Mouse (Mus musculus): ENCODE results near the gene Olfr960. TPM values are rescaled to one million over a fixed set of nuclear protein-coding genes. Genes with fewer than 3 reads are reported as not detected.

Gene Olfr960
- polyA plus RNA-seq (2016; fragmentation: Nextera tagmentation; extraction: Ambion mirVana) = not detected in 2 replicates

DNA sequence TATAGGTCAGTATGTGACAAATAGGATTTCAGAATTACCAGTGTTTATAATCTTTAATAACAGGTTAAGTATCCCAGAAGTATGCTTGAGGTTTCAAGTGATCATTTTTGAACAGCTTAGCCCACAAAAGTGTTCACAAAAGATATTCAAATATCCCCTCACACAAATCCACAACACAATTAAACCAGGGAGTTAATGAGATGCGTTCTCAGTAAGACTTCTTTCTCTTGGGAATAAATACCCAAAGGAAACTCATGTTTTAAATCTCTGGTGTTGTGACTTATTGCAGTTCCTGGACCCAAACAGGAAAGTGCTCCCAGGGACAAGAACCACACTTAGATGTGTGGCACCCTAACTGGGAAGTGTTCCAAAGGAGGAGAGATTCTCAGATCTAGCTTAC, at the start of gene Olfr960:
Gene Olfr960 (plus strand): TSS at position 301 of the 400 bp plus-strand sequence.
- DNase-seq (ENCODE audit: low spot score) = no peak
- Histone ChIP-seq H3K9me3 (replicated peaks) (no peaks in the 10 kb centered on the region), H3K4me3 (no peak within 1 kb of the TSS), H3K36me3 (no peaks in the 10 kb centered on the region), H3K4me1 (no peaks in the 10 kb centered on the region), H3K27me3 (ENCODE audit: low read depth, poor library complexity, severe bottlenecking) (no peaks in the 10 kb centered on the region), H3K27ac (replicated peaks) (no peak within 1 kb of the TSS)
- WGBS = 67% methylated on average over 1 of the region's 1 CpGs

DNA sequence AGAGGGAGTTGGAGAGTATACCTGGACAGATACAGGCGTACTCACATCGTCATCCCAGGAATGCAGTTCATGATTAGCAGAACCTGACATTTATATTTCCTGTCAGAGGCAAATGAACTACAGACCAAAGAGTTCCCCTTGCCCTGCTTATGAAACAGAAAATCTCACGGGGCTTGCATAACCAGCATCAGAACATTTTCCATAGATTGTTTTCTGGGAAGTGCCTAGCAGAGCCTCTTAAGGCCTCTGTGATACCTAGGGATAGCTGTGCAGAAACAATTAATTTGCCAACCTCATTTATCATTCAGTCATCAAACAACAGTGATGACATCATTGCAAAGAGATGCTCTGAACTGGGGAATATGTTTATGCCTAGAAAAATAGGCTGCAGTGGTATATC, 45.7 kb upstream of the Olfr960 start, which contains the start of gene Olfr959:
Gene Olfr959 (minus strand): TSS at position 101 of the 400 bp plus-strand sequence.
- no peaks in the 10 kb centered on the region for H3K4me1 ChIP-seq
- no peak for DNase-seq (ENCODE audit: low spot score)
- no peaks in the 10 kb centered on the region for H3K36me3 ChIP-seq
- WGBS = 90% methylated on average over 3 of the region's 3 CpGs
- H3K9me3 ChIP-seq (replicated peaks) = no peaks in the 10 kb centered on the region
- no peak within 1 kb of the TSS for H3K4me3 ChIP-seq
- no peak within 1 kb of the TSS for H3K27ac ChIP-seq (replicated peaks)
- no peaks in the 10 kb centered on the region for H3K27me3 ChIP-seq (ENCODE audit: low read depth, poor library complexity, severe bottlenecking)

DNA sequence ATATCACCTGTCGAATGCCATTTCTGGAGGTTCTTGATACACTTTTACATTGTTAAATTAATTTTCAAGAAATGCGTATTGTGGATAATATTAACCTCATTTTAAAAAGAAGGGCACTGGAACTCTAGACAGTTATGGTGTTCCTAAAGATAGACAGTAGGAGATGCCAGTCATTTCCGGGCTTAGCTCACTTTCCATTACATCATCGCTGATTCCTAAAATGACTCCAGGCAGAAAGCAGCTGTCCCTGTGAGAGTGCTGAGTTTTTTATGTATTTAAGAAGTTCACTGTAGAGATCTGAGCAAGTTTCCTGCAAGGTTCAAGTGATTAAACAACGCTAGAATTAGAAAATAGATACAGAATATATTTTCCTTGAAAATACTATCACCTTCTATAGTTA, 44.1 kb upstream of the Olfr960 start:
- no peaks in the 10 kb centered on the region for H3K36me3 ChIP-seq
- H3K27ac ChIP-seq (replicated peaks) = no peak overlapping the region
- H3K9me3 ChIP-seq (replicated peaks) = no peaks in the 10 kb centered on the region
- no peak for DNase-seq (ENCODE audit: low spot score)
- no peaks in the 10 kb centered on the region for H3K27me3 ChIP-seq (ENCODE audit: low read depth, poor library complexity, severe bottlenecking)
- no peaks in the 10 kb centered on the region for H3K4me1 ChIP-seq
- no peak overlapping the region for H3K4me3 ChIP-seq
- 83% methylated on average over 5 of the region's 5 CpGs for whole genome bisulfite sequencing

DNA sequence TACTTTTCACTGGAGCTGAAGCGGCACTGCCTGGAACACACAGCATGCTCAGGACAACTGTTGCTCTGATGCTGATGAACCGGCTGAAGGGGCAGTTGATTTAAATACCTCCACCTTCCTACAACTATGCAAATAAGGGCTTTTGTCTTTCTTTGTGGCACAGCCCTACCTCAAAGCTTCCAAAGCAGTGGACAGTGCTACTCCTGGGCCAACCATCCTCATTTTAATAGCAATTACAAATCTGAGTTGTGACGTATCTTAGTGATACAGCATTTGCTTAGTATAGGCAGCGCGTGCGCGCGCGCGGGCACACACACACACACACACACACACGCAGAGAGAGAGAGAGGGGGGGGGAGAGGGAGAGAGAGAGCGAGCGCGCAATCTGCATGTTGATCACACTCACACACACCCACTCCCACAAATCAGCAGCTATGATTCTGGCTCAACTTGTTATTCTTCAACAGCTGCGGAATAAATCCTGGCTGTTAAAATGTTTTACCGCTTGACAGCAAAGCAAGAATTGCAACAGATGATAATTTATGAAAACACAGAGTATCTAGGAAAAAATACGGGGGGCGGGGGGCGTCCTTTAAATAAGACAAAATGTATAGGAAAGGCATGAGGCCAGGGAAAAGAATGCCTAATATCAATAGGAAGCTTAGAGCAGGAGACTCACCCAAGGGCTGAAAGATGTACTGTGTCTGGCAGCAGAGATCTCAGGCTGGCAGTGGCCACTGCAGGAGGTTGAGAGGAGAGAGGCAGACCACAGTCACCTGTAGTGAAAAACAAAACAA, 18.4 kb upstream of the Olfr960 start:
- H3K9me3 ChIP-seq (replicated peaks) = no peaks in the 10 kb centered on the region
- H3K4me3 ChIP-seq = peak overlapping the region; percentile 57
- H3K4me1 ChIP-seq = peaks cover 21% of the 10 kb centered on the region
- WGBS = under 1% methylated on average over 19 of the region's 19 CpGs
- DNase-seq (ENCODE audit: low spot score) = peak; percentile 48
- H3K36me3 ChIP-seq = no peaks in the 10 kb centered on the region
- no peaks in the 10 kb centered on the region for H3K27me3 ChIP-seq (ENCODE audit: low read depth, poor library complexity, severe bottlenecking)
- H3K27ac ChIP-seq (replicated peaks) = no peak overlapping the region

DNA sequence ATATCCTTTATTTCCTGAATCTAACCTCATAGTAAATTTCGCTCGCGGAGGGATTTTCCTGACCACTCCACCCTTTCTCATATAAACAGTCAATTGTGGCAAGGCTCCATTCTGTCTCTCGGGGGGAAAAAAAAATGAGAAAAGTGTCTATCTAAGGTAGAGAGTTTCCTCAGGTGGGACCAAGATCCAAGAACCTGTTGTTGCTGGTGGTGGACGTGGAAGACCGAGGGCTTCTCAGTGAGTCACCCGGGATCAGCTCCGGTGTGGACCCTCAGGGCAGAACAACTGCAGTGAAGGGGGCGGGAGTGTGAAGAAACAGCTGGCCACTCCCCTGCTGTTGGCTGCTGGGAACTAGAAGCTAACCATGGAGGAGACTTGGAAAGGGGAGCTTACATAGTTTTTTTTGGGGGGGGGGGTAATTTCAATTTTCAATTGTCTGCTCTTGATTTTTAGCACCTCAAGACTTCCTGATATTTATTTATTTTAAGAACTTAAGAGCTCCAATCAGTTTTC, 17.8 kb upstream of the Olfr960 start:
- DNase-seq (ENCODE audit: low spot score) = peak; percentile 46
- Histone ChIP-seq H3K9me3 (replicated peaks) (no peaks in the 10 kb centered on the region), H3K4me1 (peaks cover 21% of the 10 kb centered on the region), H3K36me3 (no peaks in the 10 kb centered on the region), H3K4me3 (peak overlapping the region; percentile 57), H3K27me3 (ENCODE audit: low read depth, poor library complexity, severe bottlenecking) (no peaks in the 10 kb centered on the region), H3K27ac (replicated peaks) (no peak overlapping the region)
- WGBS = 0% methylated on average over 9 of the region's 9 CpGs

DNA sequence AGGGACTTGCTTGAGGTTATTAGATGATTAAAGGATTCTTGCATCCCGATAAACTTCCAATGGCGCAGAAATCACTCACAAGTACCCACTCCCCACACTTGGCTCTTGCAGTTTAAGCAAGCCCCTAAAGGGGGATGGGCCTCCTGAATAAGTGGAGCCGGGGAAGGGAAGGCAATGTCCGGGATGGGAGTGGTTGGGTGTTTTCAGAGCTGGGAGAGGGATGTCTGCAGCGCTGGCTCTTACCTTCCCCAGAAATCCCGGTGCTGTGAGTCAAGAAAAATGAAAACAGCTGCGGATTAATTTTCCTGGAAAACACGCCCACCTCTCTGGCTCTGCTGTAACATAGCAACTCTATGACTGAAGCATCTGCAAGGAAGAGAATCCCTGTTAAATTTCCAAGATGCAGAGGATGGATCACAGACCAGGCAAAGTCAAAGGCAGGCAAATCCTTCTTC, 17.1 kb upstream of the Olfr960 start, which contains the start of gene AW551984:
Gene AW551984 (minus strand): TSS at position 405 of the 455 bp plus-strand sequence.
- Histone ChIP-seq H3K27me3 (ENCODE audit: low read depth, poor library complexity, severe bottlenecking) (no peaks in the 10 kb centered on the region), H3K4me1 (peaks cover 21% of the 10 kb centered on the region), H3K27ac (replicated peaks) (no peak within 1 kb of the TSS), H3K9me3 (replicated peaks) (no peaks in the 10 kb centered on the region), H3K36me3 (no peaks in the 10 kb centered on the region), H3K4me3 (peak within 1 kb of the TSS; percentile 57)
- peak; percentile 50 for DNase-seq (ENCODE audit: low spot score)
- WGBS = 0% methylated on average over 8 of the region's 8 CpGs

DNA sequence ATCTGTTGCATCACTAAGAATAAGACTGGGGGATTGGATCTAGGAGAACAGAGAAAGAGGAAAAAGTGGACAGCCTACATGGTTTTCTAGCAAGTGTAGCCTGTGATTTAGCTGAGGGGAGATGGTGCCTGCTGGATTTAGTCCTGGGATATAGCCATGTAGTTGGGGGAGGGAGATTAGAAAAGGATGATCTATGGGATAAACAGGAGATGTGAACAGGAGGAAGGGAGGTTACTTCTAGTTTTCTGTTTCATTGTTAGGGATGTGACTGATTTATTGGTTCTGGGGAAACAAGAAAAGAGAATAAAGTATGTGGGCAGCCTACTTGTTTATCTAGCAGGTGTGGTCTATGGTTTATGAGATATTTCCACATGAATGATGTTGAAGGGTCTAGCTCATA, 12.7 kb upstream of the Olfr960 start:
- H3K4me3 ChIP-seq = no peak overlapping the region
- no peaks in the 10 kb centered on the region for H3K27me3 ChIP-seq (ENCODE audit: low read depth, poor library complexity, severe bottlenecking)
- H3K4me1 ChIP-seq = peaks cover 10% of the 10 kb centered on the region
- no peak overlapping the region for H3K27ac ChIP-seq (replicated peaks)
- no peaks in the 10 kb centered on the region for H3K36me3 ChIP-seq
- DNase-seq (ENCODE audit: low spot score) = no peak
- no peaks in the 10 kb centered on the region for H3K9me3 ChIP-seq (replicated peaks)

DNA sequence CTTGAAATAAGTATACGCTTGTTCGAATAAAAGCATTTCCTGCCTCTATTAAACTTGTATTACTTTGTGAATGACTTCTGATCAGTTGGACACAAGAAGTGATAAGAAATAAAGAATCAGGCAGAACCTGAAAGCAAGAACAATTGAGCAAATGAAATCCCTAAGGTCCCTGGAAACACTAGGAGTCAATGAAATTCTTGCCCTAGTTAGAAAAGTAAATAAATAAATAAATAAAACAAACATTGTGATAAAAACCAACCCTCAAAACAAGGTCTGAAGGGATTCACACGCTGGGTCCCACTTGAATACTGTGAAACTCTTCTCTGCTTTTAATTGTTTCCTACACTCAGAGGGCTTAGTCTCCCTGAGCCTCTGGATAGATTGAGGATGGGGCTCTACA, 10.8 kb upstream of the Olfr960 start, which contains the start of gene Olfr148:
Gene Olfr148 (plus strand): TSS at position 301 of the 400 bp plus-strand sequence.
- no peak for DNase-seq (ENCODE audit: low spot score)
- WGBS = 70% methylated on average over 3 of the region's 3 CpGs
- Histone ChIP-seq H3K4me3 (no peak within 1 kb of the TSS), H3K36me3 (no peaks in the 10 kb centered on the region), H3K4me1 (no peaks in the 10 kb centered on the region), H3K9me3 (replicated peaks) (no peaks in the 10 kb centered on the region), H3K27me3 (ENCODE audit: low read depth, poor library complexity, severe bottlenecking) (no peaks in the 10 kb centered on the region), H3K27ac (replicated peaks) (no peak within 1 kb of the TSS)

DNA sequence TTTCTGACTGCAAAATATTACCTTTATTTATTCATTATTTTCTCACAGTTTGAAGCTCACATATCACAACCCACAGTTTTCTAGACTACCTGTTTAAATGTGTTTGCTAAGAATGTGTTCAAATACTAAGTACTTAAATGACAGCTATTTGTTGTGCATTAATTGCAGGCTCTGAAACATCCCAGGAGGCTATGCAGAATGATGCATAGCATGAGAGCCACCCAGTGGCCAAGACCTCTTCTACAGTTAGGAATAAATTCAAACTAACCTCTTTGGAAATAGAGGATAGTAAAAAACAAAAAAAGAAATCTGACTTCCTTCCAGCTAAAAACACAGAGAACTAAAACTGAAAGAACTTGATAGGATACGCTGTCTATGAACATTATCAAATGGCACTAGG, 9.2 kb upstream of the Olfr960 start:
- Histone ChIP-seq H3K9me3 (replicated peaks) (no peaks in the 10 kb centered on the region), H3K27ac (replicated peaks) (no peak overlapping the region), H3K4me3 (no peak overlapping the region), H3K36me3 (no peaks in the 10 kb centered on the region), H3K4me1 (no peaks in the 10 kb centered on the region), H3K27me3 (ENCODE audit: low read depth, poor library complexity, severe bottlenecking) (no peaks in the 10 kb centered on the region)
- no peak for DNase-seq (ENCODE audit: low spot score)
- 68% methylated on average over 1 of the region's 1 CpGs for WGBS

DNA sequence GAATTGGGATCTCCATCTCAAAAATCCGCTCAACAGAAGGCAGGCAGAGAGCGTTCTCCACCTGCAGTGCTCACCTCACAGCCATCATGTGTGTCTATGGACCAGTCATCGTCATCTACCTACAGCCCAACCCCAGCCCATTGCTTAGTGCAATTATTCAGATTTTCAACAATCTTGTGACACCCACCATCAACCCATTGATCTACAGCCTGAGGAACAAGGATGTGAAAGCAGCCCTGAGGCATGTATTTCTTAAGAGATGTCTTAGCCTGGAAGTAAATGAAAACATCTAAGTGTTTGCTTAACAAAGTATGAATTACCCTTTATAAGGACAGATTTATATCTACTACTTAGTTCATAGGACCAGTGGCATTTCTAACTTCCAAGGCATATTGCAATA, 2.6 kb downstream of the Olfr960 start:
- H3K4me3 ChIP-seq = no peak overlapping the region
- H3K27ac ChIP-seq (replicated peaks) = no peak overlapping the region
- WGBS = 89% methylated on average over 3 of the region's 3 CpGs
- H3K4me1 ChIP-seq = no peaks in the 10 kb centered on the region
- no peaks in the 10 kb centered on the region for H3K36me3 ChIP-seq
- no peaks in the 10 kb centered on the region for H3K27me3 ChIP-seq (ENCODE audit: low read depth, poor library complexity, severe bottlenecking)
- H3K9me3 ChIP-seq (replicated peaks) = no peaks in the 10 kb centered on the region
- no peak for DNase-seq (ENCODE audit: low spot score)

DNA sequence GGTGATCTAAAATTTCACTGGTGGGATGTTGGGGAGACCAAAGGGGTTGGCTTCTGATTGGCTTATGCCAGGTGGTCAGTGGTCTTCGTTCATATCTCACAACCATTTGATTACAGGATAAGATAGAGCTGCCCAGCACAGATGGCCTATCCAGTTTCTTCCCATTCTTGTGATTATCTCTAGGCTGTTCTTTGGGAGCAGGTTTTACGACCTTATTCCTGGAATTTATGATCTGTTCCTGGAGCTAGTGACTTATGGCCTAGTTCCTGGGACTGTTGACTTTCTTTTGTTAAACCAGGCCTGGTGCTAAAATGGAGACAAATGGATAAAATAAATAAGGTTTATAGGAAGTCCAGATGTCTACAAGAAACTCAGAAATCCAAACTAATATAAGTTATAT, 3.5 kb downstream of the Olfr960 start:
- no peak for DNase-seq (ENCODE audit: low spot score)
- H3K4me1 ChIP-seq = no peaks in the 10 kb centered on the region
- H3K9me3 ChIP-seq (replicated peaks) = no peaks in the 10 kb centered on the region
- no peaks in the 10 kb centered on the region for H3K36me3 ChIP-seq
- 92% methylated on average over 2 of the region's 2 CpGs for WGBS
- no peaks in the 10 kb centered on the region for H3K27me3 ChIP-seq (ENCODE audit: low read depth, poor library complexity, severe bottlenecking)
- H3K4me3 ChIP-seq = no peak overlapping the region
- no peak overlapping the region for H3K27ac ChIP-seq (replicated peaks)

DNA sequence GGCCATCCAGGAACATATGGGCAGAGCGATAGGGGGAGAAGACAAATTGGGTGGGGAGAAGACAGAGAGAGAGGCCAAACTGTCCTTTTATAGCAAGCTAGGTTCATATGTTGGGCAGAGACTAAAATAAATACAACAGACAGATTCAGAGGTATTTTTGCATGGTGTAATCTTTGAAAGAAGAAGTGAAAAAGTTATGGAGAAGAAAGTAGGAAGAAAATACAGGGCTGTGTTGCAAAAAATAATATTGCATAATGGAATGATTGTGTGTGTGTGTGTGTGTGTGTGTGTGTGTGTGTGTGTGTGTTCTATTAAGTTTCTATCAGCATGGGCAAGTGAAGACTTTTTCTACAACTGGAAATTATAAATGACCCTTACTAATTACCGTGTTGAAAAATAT, 7.9 kb downstream of the Olfr960 start:
- WGBS = 85% methylated on average over 2 of the region's 2 CpGs
- no peaks in the 10 kb centered on the region for H3K9me3 ChIP-seq (replicated peaks)
- H3K4me3 ChIP-seq = no peak overlapping the region
- DNase-seq (ENCODE audit: low spot score) = no peak
- H3K27ac ChIP-seq (replicated peaks) = no peak overlapping the region
- H3K27me3 ChIP-seq (ENCODE audit: low read depth, poor library complexity, severe bottlenecking) = no peaks in the 10 kb centered on the region
- no peaks in the 10 kb centered on the region for H3K36me3 ChIP-seq
- no peaks in the 10 kb centered on the region for H3K4me1 ChIP-seq

DNA sequence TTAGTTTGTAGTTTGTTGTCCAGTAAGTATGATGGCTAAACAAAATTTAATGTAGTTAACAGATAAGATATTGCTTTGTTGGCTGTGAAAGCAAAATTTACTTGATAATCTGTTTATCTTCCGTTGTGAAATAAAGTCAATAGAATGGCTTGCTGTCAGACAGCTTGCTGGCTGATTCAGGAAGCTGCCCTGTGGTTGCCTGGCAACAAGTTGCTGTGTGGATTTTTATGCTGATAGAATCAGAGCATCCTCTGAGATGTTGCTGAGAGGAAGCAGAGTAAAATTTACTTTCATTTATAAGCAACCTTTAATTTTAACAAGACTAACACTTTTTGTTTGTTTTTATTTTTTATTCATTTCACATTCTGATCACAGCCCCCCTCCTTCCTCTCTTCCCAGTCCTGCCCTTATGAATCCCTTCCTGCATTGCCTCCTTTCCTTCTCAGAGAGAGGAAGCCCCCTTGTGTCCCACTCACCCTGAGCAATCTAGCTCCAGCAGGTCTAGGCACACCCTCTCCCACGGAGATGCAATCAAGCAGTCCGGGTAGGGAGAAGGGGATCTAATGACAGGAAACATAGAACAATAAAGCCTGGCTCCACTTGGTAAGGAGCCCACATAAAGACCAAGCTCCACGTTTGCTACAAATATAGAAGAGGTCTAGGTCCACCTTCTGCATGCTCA, 12.9 kb downstream of the Olfr960 start:
- H3K4me3 ChIP-seq = no peak overlapping the region
- DNase-seq (ENCODE audit: low spot score) = no peak
- H3K4me1 ChIP-seq = no peaks in the 10 kb centered on the region
- WGBS = 39% methylated on average over 4 of the region's 4 CpGs
- no peak overlapping the region for H3K27ac ChIP-seq (replicated peaks)
- no peaks in the 10 kb centered on the region for H3K27me3 ChIP-seq (ENCODE audit: low read depth, poor library complexity, severe bottlenecking)
- H3K36me3 ChIP-seq = no peaks in the 10 kb centered on the region
- H3K9me3 ChIP-seq (replicated peaks) = no peaks in the 10 kb centered on the region
